Mouse (Mus musculus) ES-Bruce4 (cell line): Measurements from ENCODE around the gene Il33. TPM values are rescaled to one million over a fixed set of nuclear protein-coding genes. Genes with fewer than 3 reads are reported as not detected.

Experiments
- H3K27ac ChIP-seq: 2 replicates; pipeline ENCODE4 v1.5.1; 2012; ENCODE audit warnings: low read length, inconsistent platforms; ENCODE audit not compliant: insufficient read depth
- H3K27me3 ChIP-seq: 2 replicates; pipeline ENCODE4 v1.6.1; 2012; ENCODE audit warnings: mild to moderate bottlenecking, low read length, inconsistent platforms; ENCODE audit not compliant: control insufficient read depth, poor library complexity, insufficient read depth, severe bottlenecking
- H3K36me3 ChIP-seq: 2 replicates; pipeline ENCODE4 v1.6.1; 2012; ENCODE audit warnings: inconsistent platforms, mild to moderate bottlenecking, low read length, moderate library complexity; ENCODE audit not compliant: control insufficient read depth, poor library complexity, insufficient read depth, severe bottlenecking
- H3K4me1 ChIP-seq: one replicate; pipeline ENCODE4 v1.8.1; 2011; ENCODE audit warnings: low read length; ENCODE audit not compliant: control insufficient read depth, insufficient read depth
- H3K4me3 ChIP-seq: 2 replicates; pipeline ENCODE4 v1.5.1; 2011; ENCODE audit warnings: low read depth, mild to moderate bottlenecking, low read length
- H3K9ac ChIP-seq: 2 replicates; pipeline ENCODE4 v1.6.1; 2012; ENCODE audit warnings: low read depth, mild to moderate bottlenecking, inconsistent platforms; ENCODE audit not compliant: poor library complexity, severe bottlenecking
- H3K9me3 ChIP-seq: replicated peaks from 2 replicates; pipeline ENCODE4 v1.6.1; 2012; ENCODE audit warnings: mild to moderate bottlenecking, low read length, inconsistent platforms; ENCODE audit not compliant: control insufficient read depth, poor library complexity, insufficient read depth, severe bottlenecking
- CTCF ChIP-seq: IDR thresholded peaks from one replicate; pipeline ENCODE4 v1.8.1; 2011; ENCODE audit warnings: low read depth, low read length
- EP300 ChIP-seq: IDR thresholded peaks from 2 replicates; pipeline ENCODE4 v1.6.1; 2011; ENCODE audit warnings: low read depth, low read length; ENCODE audit not compliant: insufficient read depth
- POLR2A ChIP-seq: IDR thresholded peaks from one replicate; pipeline ENCODE4 v1.8.1; 2011; ENCODE audit warnings: low read length; ENCODE audit not compliant: insufficient read depth
- polyA plus RNA-seq: library from polyadenylated mRNA; stranded (reverse); fragments of >200 nt; gene quantifications from 2 replicates; pipeline ENCODE4 v1.2.4, GENCODE M21; 2011; ENCODE audit warnings: low read depth; ENCODE audit not compliant: missing spikeins, insufficient read depth, insufficient read length

The Il33 gene
- polyA plus RNA-seq, 1 experiment = 5.3 TPM

DNA sequence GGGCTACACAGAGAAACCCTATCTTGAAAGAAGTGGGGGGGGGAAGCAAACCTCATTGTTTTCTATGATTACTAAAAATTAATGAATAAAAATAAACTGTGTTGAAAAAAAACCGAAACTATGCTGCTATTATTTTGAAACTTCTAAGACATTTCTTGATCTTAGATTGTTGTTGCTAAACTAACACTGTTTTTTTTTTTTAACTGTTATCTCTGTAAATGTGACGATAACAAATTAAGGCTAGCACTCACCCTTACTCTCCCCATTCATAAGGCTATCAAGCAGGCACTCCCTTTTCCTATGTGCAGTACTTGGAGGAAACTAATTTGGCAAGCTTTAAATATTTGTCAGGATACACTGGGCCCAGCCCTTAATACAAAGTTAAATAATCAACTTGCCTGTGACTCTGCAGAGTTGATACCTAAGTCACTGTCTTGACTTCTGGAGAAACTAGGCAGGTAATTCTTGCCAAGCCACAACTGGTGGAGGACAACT lies 38.7 kb downstream of the Il33 start:
- H3K27me3 ChIP-seq = no peaks in the 10 kb centered on the region
- H3K4me1 ChIP-seq = no peaks in the 10 kb centered on the region
- no peak overlapping the region for H3K27ac ChIP-seq
- H3K9ac ChIP-seq = no peak overlapping the region
- H3K4me3 ChIP-seq = no peak overlapping the region
- no peak for TF ChIP-seq EP300
- no peak for TF ChIP-seq POLR2A
- TF ChIP-seq CTCF = no peak
- H3K36me3 ChIP-seq = no peaks in the 10 kb centered on the region
- H3K9me3 ChIP-seq = no peaks in the 10 kb centered on the region; the same call in 1 of the 2 replicates

- H3K36me3 ChIP-seq = no peaks in the 10 kb centered on the region
- no peak overlapping the region for H3K9ac ChIP-seq
- H3K27me3 ChIP-seq = 0 out of 2 replicates have a peak, but pooled peaks cover 1% of the 10 kb centered on the region
- no peak overlapping the region for H3K4me3 ChIP-seq
- no peaks in the 10 kb centered on the region; the same call in 1 of the 2 replicates for H3K9me3 ChIP-seq
- no peak overlapping the region for H3K27ac ChIP-seq
- H3K4me1 ChIP-seq = no peaks in the 10 kb centered on the region
- TF ChIP-seq CTCF (no peak), POLR2A (no peak), EP300 (no peak)
These were observed 43.0 kb downstream of the Il33 start for GRCm38 (mm10) chr19:29967960-29968359.

- no peak for TF ChIP-seq CTCF
- no peak for TF ChIP-seq POLR2A
- TF ChIP-seq EP300 = no peak
- H3K4me1 ChIP-seq = no peaks in the 10 kb centered on the region
- 0 out of 2 replicates have a peak, but pooled peaks cover 1% of the 10 kb centered on the region for H3K27me3 ChIP-seq
- H3K9ac ChIP-seq = no peak overlapping the region
- H3K36me3 ChIP-seq = no peaks in the 10 kb centered on the region
- peaks cover 3% of the 10 kb centered on the region; the same call in 1 of the 2 replicates for H3K9me3 ChIP-seq
- H3K27ac ChIP-seq = no peak overlapping the region
- H3K4me3 ChIP-seq = no peak overlapping the region
These were observed 48.5 kb downstream of the Il33 start for GRCm38 (mm10) chr19:29973396-29973795.

DNA sequence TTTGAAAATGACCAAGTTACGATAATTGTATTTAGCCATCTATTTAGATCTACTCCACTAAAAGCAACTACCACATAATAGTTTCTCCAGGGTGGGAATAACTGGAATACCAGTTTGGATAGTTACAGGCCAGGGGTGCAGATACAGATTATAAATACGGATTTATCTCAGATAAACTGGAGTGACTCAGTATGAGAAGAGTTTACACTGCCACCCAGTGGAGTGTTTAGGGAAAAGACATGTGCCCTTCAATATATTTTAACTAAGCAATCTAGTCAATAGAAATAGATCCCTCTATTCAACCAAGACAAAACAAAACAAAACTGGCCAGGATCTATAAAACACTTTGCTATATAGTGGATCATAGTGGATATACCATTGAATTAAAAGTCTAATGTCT lies 53.9 kb downstream of the Il33 start:
- Histone ChIP-seq H3K27ac (no peak overlapping the region), H3K4me3 (no peak overlapping the region), H3K9me3 (peaks cover 3% of the 10 kb centered on the region; the same call in 1 of the 2 replicates), H3K27me3 (no peaks in the 10 kb centered on the region), H3K9ac (no peak overlapping the region), H3K4me1 (no peaks in the 10 kb centered on the region), H3K36me3 (no peaks in the 10 kb centered on the region)
- TF ChIP-seq POLR2A (no peak), CTCF (no peak)

DNA sequence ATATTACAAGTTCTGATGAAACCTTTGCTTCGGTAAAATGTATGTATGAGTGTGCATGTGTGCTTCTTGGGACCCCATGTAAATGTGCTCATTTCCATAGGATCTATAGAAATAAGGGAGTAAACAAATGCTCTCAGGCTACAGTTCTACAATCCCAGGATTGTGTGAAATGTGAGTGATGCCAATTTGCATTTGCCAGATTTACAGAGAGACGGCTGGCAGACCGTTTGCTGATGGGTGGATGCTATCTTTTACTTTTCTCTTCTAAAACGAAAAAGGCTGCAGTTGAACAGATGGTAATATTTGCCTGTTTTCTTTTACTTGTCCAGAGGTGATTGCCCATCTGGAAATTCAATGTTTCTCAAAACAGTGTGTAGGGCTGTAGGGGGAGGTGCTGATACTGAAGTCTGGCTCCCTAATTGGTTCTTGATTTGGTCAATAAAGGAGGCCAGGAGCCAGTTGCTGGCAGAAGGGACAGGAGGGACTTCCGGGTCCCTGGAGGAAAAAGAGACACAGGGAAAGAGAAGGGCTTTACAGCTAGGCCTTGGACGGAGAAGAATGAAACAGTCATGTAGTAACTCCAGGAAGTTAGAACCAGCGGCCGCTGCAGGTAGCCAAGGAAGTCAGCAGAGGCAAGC lies 54.7 kb downstream of the Il33 start:
- no peak overlapping the region for H3K27ac ChIP-seq
- TF ChIP-seq POLR2A (no peak), EP300 (no peak), CTCF (no peak)
- no peaks in the 10 kb centered on the region for H3K36me3 ChIP-seq
- no peaks in the 10 kb centered on the region for H3K4me1 ChIP-seq
- H3K9me3 ChIP-seq = peaks cover 3% of the 10 kb centered on the region; the same call in 1 of the 2 replicates
- no peak overlapping the region for H3K4me3 ChIP-seq
- H3K9ac ChIP-seq = no peak overlapping the region
- no peaks in the 10 kb centered on the region for H3K27me3 ChIP-seq

DNA sequence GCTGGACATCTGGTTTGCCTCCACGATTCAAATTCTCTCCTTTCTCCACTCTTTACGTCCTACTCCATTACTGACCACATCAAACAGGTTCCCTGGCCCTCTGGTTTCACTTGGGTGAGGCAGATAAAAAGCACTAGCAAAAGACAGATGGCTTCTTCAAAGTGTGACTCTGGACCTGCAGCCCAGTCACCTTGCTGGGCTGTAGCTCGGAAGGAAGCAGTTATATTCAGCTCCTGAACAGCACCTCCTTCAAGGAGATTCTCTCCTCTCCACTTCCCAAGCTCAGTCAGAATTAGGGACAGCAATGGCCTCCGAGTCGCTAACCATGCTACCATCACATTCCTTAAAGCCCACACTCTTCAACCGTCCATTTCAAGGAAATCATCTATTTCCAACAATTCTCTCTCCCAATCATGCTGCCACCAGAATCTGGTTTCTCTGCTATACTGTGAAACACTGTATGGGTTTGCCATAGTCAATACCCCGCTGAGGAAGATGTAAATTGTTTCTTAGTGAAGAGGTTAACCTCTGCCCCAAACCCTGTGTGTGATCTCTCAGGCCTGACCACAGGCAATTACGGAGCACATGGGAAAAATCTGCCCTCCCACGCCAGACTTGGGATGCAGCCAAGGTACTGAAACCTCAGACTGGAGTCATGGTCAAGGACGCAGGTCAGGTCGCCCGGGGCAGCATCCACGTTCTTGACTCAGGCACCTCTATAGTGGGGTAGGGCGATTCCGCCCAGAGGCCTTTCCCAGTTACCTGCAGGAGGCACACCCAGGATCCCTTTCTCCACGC lies 59.5 kb downstream of the Il33 start:
- peak overlapping the region; percentile 28; the same call in 1 of the 2 replicates for H3K4me3 ChIP-seq
- no peaks in the 10 kb centered on the region for H3K9me3 ChIP-seq
- H3K27me3 ChIP-seq = no peaks in the 10 kb centered on the region
- H3K9ac ChIP-seq = no peak overlapping the region
- H3K27ac ChIP-seq = no peak overlapping the region
- TF ChIP-seq POLR2A (no peak), EP300 (0 out of 2 replicates have a peak, but pooled peaks have one; percentile 8)
- H3K36me3 ChIP-seq = no peaks in the 10 kb centered on the region
- H3K4me1 ChIP-seq = no peaks in the 10 kb centered on the region
